Mouse (Mus musculus): ENCODE data around the gene Entpd2.

GRCm38 (mm10) chr2:25434292-25434691 is 38.6 kb downstream of the Entpd2 start:
- TF ChIP-seq CTCF (conservative IDR thresholded peaks at IDR 0.05; ENCODE audit: insufficient read depth, insufficient read length, low read depth, low read length) (no peak), POLR2A (IDR thresholded peaks at IDR 0.05; ENCODE audit: low read depth, low read length) (no peak)

Measured in kidney, adult 2 months (tissue).